Mouse (Mus musculus): Measurements from ENCODE around the gene Inpp5e.

The Inpp5e gene

GRCm38 (mm10) chr2:26408515-26409356 lies at the start of gene Inpp5e:
Gene Inpp5e (minus strand): TSS chr2:26409203.
- in situ Hi-C loops (cut with MboI, MseI), result no loop called here

GRCm38 (mm10) chr2:26458402-26459124 lies 49.6 kb upstream of the Inpp5e start:
- in situ Hi-C loops (cut with MboI, MseI), result no loop called here

GRCm38 (mm10) chr2:26449121-26450060 lies 40.4 kb upstream of the Inpp5e start:
- in situ Hi-C loops (cut with MboI, MseI), result loop anchor here (5.0 kb wide), 2 partner anchors 113 to 458 kb away; no protein-coding TSS in a partner anchor

GRCm38 (mm10) chr2:26447451-26447850 lies 38.4 kb upstream of the Inpp5e start:
- in situ Hi-C loops (cut with MboI, MseI), result loop anchor here (5.0 kb wide), 1 partner anchor 460 kb away; no protein-coding TSS in a partner anchor

GRCm38 (mm10) chr2:26446671-26447070 lies 37.7 kb upstream of the Inpp5e start:
- in situ Hi-C loops (cut with MboI, MseI), result loop anchor here (5.0 kb wide), 1 partner anchor 461 kb away; no protein-coding TSS in a partner anchor

GRCm38 (mm10) chr2:26445666-26446445 lies 36.9 kb upstream of the Inpp5e start:
- in situ Hi-C loops (cut with MboI, MseI), result loop anchor here (5.0 kb wide), 1 partner anchor 461 kb away; no protein-coding TSS in a partner anchor

- in situ Hi-C loops (cut with MboI, MseI), result loop anchor here (5.0 kb wide), 1 partner anchor 462 kb away; no protein-coding TSS in a partner anchor
Observed at GRCm38 (mm10) chr2:26444946-26445665, 36.1 kb upstream of the Inpp5e start, which contains the start of gene Sec16a. Gene Sec16a (minus strand): TSS chr2:26445216.

GRCm38 (mm10) chr2:26444368-26444767 lies 35.4 kb upstream of the Inpp5e start:
- in situ Hi-C loops (cut with MboI, MseI), result no loop called here

- in situ Hi-C loops (cut with MboI, MseI), result no loop called here
Observed at GRCm38 (mm10) chr2:26443876-26444275, 34.9 kb upstream of the Inpp5e start.

GRCm38 (mm10) chr2:26442843-26443242 lies 33.8 kb upstream of the Inpp5e start:
- in situ Hi-C loops (cut with MboI, MseI), result no loop called here

GRCm38 (mm10) chr2:26441688-26442087 lies 32.7 kb upstream of the Inpp5e start:
- in situ Hi-C loops (cut with MboI, MseI), result no loop called here

- in situ Hi-C loops (cut with MboI, MseI), result no loop called here
Observed at GRCm38 (mm10) chr2:26441261-26441660, 32.3 kb upstream of the Inpp5e start.

- in situ Hi-C loops (cut with MboI, MseI), result no loop called here
Observed at GRCm38 (mm10) chr2:26439671-26440070, 30.7 kb upstream of the Inpp5e start.

- in situ Hi-C loops (cut with MboI, MseI), result no loop called here
Observed at GRCm38 (mm10) chr2:26438373-26438772, 29.4 kb upstream of the Inpp5e start.

- in situ Hi-C loops (cut with MboI, MseI), result no loop called here
Observed at GRCm38 (mm10) chr2:26437221-26437620, 28.2 kb upstream of the Inpp5e start.

GRCm38 (mm10) chr2:26434791-26435572 lies 26.0 kb upstream of the Inpp5e start:
- in situ Hi-C loops (cut with MboI, MseI), result no loop called here

- in situ Hi-C loops (cut with MboI, MseI), result no loop called here
Observed at GRCm38 (mm10) chr2:26429851-26430250, 20.8 kb upstream of the Inpp5e start.

GRCm38 (mm10) chr2:26424541-26424940 lies 15.5 kb upstream of the Inpp5e start:
- in situ Hi-C loops (cut with MboI, MseI), result no loop called here

GRCm38 (mm10) chr2:26423086-26423485 lies 14.1 kb upstream of the Inpp5e start:
- in situ Hi-C loops (cut with MboI, MseI), result no loop called here
